Mouse (Mus musculus) lung, embryonic 15.5 days (tissue): ENCODE measurements at regions not wholly inside any gene's neighbourhood (a gene's known extent, or its start where the extent isn't known, plus 50 kb on each side); places are given as distances from the start of the nearest gene placed in this dataset.

ENCODE experiments used
- ATAC-seq: fragments of 200-750 bp; cut with Nextera tagmentation; 2 replicates; pipeline ENCODE4 v1.8.0; 2017; ENCODE audit warnings: moderate number of reproducible peaks, borderline replicate concordance; ENCODE audit not compliant: low FRiP score, low TSS enrichment; ENCODE audit errors: extremely low read depth
- H3K27ac ChIP-seq: fragments of 300-500 bp; sonication (generic); 2 replicates; pipeline ENCODE4 v1.5.1; 2015; ENCODE audit warnings: moderate library complexity, mild to moderate bottlenecking, inconsistent platforms
- H3K27me3 ChIP-seq: fragments of 300-500 bp; sonication (generic); 2 replicates; pipeline ENCODE4 v1.6.1; 2015; ENCODE audit warnings: inconsistent platforms
- H3K36me3 ChIP-seq: fragments of 300-500 bp; sonication (generic); 2 replicates; pipeline ENCODE4 v1.6.1; 2015; ENCODE audit warnings: inconsistent platforms
- H3K4me1 ChIP-seq: fragments of 300-500 bp; sonication (generic); 2 replicates; pipeline ENCODE4 v1.6.1; 2015; ENCODE audit warnings: inconsistent platforms
- H3K4me2 ChIP-seq: fragments of 300-500 bp; sonication (generic); 2 replicates; pipeline ENCODE4 v1.6.1; 2015; ENCODE audit warnings: inconsistent platforms, mild to moderate bottlenecking, moderate library complexity
- H3K4me3 ChIP-seq: fragments of 300-500 bp; sonication (generic); 2 replicates; pipeline ENCODE4 v1.5.1; 2015; ENCODE audit warnings: mild to moderate bottlenecking, inconsistent platforms
- H3K9ac ChIP-seq: fragments of 300-500 bp; sonication (generic); 2 replicates; pipeline ENCODE4 v1.6.1; 2015; ENCODE audit warnings: inconsistent platforms
- H3K9me3 ChIP-seq: fragments of 300-500 bp; sonication (generic); 2 replicates; pipeline ENCODE4 v1.6.1; 2016; ENCODE audit warnings: inconsistent platforms
- WGBS: fragments of 180-500 bp; shearing (Covaris S2); methylation state at CpG from one replicate; pipeline ENCODE4 v1.1.7; 2015; 5-methylcytosine and 5-hydroxymethylcytosine counted together

- Histone ChIP-seq H3K4me1 (no peaks in the 10 kb centered on the region), H3K27me3 (no peaks in the 10 kb centered on the region), H3K4me2 (no peak overlapping the region)
Observed at GRCm38 (mm10) chrX:9738904-9739303, 76.1 kb upstream of the Dynlt3 start.

GRCm38 (mm10) chrX:9742518-9742917, 79.7 kb upstream of the Dynlt3 start:
- no peak overlapping the region for H3K27ac ChIP-seq
- no peak overlapping the region for H3K4me2 ChIP-seq
- H3K27me3 ChIP-seq = no peaks in the 10 kb centered on the region
- no peaks in the 10 kb centered on the region for H3K9me3 ChIP-seq
- no peak overlapping the region for H3K4me3 ChIP-seq
- H3K9ac ChIP-seq = no peak overlapping the region
- no peaks in the 10 kb centered on the region for H3K4me1 ChIP-seq
- 75% methylated on average over 3 of the region's 3 CpGs for WGBS
- no peak for ATAC-seq
- no peaks in the 10 kb centered on the region for H3K36me3 ChIP-seq

More at GRCm38 (mm10) chrX:9738904-9739303, 76.1 kb upstream of the Dynlt3 start:
- no peak for ATAC-seq
- Histone ChIP-seq H3K4me3 (no peak overlapping the region), H3K9ac (no peak overlapping the region), H3K27ac (no peak overlapping the region), H3K36me3 (no peaks in the 10 kb centered on the region), H3K9me3 (no peaks in the 10 kb centered on the region)
- WGBS = 84% methylated on average over 2 of the region's 2 CpGs

DNA sequence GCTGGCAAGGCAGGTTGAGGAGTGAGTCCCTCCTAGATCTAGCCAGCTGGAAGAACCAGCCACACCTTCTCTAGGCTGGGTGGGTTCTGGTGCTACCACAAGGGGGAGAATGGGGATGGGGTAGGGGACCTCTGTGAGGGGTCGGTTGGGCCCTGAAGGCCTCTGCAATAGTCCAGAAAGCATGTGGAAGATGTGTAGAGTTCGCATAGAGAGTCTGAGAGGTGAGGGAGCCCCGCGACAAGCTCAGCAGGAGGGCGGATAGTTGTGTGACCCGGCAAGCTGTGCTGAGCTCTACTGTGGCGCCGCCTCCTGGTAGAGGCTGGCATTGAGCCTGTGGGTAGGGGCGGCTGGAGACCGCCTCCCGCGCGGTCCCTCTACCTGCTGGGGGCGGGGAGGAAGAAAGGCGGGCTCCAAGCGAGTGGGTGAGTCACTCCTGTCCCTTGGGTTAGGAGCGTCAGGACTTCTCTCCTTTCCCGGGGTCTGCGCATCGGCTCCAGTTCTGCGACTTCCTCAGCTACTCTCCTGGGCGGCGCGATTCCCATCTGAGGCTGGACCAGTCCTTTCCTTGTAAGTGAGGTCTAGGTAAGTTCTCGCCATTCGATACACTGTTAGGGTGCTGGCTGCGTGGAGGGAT, 84.6 kb upstream of the Dynlt3 start:
- peak; percentile 46; the same call in 1 of the 2 replicates for ATAC-seq
- H3K9ac ChIP-seq = no peak overlapping the region
- no peaks in the 10 kb centered on the region for H3K36me3 ChIP-seq
- H3K4me1 ChIP-seq = no peaks in the 10 kb centered on the region
- H3K27ac ChIP-seq = no peak overlapping the region
- H3K4me3 ChIP-seq = peak overlapping the region; percentile 28
- 20% methylated on average over 22 of the region's 27 CpGs for WGBS
- peak overlapping the region; percentile 51 for H3K4me2 ChIP-seq
- H3K27me3 ChIP-seq = no peaks in the 10 kb centered on the region
- H3K9me3 ChIP-seq = no peaks in the 10 kb centered on the region

DNA sequence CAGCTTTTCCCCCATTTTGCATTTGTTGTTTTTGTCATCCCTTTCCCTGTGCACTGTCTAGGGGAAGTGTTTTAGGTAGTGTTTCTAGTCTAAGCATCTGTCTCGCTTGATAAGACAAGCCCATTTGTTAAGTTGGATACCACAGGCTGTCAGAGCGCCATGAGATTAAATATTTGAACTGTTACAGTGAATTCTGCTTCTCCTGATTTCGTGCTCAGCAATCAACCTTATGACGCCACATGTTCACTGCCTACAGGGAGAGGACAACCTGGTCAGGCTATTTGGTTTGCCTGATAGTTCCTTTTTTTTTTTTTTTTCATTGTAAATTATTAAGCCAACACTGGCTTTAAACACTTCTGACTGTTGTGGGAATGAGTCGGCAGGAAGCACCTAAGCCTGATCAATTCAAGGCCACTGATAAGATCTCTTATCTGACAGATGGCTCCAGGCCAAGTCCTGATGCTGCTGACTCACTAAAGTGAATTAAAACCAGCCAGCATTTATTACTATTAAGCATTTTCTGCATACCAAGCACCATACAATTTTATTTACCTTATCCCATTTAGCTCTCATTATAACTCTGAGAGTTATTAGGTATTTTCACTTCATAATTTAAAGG, 90.3 kb upstream of the Dynlt3 start:
- Histone ChIP-seq H3K4me1 (no peaks in the 10 kb centered on the region), H3K36me3 (no peaks in the 10 kb centered on the region), H3K4me3 (no peak overlapping the region), H3K9me3 (no peaks in the 10 kb centered on the region), H3K9ac (no peak overlapping the region), H3K27me3 (no peaks in the 10 kb centered on the region), H3K27ac (no peak overlapping the region), H3K4me2 (no peak overlapping the region)
- 33% methylated on average over 5 of the region's 5 CpGs for WGBS
- ATAC-seq = no peak

- H3K36me3 ChIP-seq = no peaks in the 10 kb centered on the region
- no peaks in the 10 kb centered on the region for H3K27me3 ChIP-seq
- H3K9ac ChIP-seq = no peak overlapping the region
- no peak overlapping the region for H3K4me3 ChIP-seq
- H3K4me1 ChIP-seq = no peaks in the 10 kb centered on the region
- H3K4me2 ChIP-seq = no peak overlapping the region
- H3K9me3 ChIP-seq = no peaks in the 10 kb centered on the region
- no peak for ATAC-seq
- H3K27ac ChIP-seq = no peak overlapping the region
Observed at GRCm38 (mm10) chrX:9769540-9769939, 77.2 kb upstream of the Hypm start.

GRCm38 (mm10) chrX:9777498-9777897, 69.2 kb upstream of the Hypm start:
- no peak for ATAC-seq
- Histone ChIP-seq H3K9me3 (no peaks in the 10 kb centered on the region), H3K27ac (no peak overlapping the region), H3K36me3 (no peaks in the 10 kb centered on the region), H3K4me1 (no peaks in the 10 kb centered on the region), H3K4me3 (no peak overlapping the region), H3K27me3 (no peaks in the 10 kb centered on the region), H3K9ac (no peak overlapping the region), H3K4me2 (no peak overlapping the region)
- WGBS = 83% methylated on average over 4 of the region's 4 CpGs

GRCm38 (mm10) chrX:9789542-9789941, 57.2 kb upstream of the Hypm start:
- no peak overlapping the region for H3K27ac ChIP-seq
- WGBS = 80% methylated on average over 3 of the region's 3 CpGs
- no peak overlapping the region for H3K9ac ChIP-seq
- no peaks in the 10 kb centered on the region for H3K36me3 ChIP-seq
- no peak overlapping the region for H3K4me2 ChIP-seq
- H3K4me3 ChIP-seq = no peak overlapping the region
- H3K27me3 ChIP-seq = no peaks in the 10 kb centered on the region
- ATAC-seq = no peak
- H3K4me1 ChIP-seq = no peaks in the 10 kb centered on the region
- H3K9me3 ChIP-seq = no peaks in the 10 kb centered on the region
